14 mouse cellular contexts compared by ENCODE assay signal in the genomic region with DNA sequence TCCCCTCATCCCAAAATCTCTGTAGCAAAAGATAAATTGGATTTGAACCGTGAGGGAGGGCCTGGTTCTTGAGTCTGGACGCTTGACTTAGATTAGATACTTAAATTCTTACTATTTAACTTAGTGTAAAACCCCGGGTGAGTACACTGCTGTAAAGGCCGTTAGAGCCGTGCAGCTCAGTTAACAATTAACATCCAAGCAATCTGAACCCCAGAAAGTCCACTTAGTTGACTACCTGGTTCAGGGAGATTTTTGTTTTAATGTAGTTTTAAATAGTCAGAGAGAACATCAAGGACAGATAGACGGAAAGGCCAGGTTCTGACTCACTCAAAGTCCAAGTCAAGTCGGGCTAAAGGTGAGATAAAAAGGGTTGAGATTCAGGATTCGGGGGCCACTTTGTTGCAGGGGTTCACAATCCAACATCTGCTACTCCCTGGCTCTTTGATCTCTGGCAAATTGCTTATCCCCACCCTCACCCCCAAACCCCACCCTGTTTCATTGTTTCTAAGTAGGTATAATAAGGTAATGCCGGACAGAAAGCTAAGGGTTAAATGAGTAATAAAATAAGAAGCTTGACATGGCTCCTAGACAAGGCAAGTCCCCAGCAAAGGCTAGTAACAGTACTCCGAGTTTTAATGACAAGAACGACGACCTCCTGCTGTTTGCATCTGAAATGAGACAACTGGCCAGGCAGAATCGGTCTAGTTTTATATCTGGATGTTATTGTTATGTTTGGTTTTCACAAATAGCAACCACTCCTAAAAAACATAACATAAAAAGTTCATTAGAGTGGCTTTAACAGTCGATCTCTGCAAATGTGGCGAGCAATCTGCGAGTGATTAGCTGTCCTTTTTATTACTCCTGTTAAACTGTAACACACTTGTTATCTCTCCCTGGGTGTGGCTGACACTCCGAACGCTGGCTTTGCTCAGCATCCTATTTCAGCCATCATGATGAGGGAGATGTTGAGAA. TPM values are rescaled to one million over a fixed set of nuclear protein-coding genes. Genes with fewer than 3 reads are reported as not detected.
A peak's percentile ranks its signal among the peaks of the same experiment; 100 is the strongest.
DNase-seq lines count a peak whose midpoint lies in the region; ATAC-seq and TF ChIP-seq lines count a peak whose summit lies in the region.
"Had no signal": no experiment of that assay in that cellular context is flagged by ENCODE, and none has a peak within 500 bp of the region (broad histone marks: within the 10 kb centered on the region; RNA-seq: fewer than 3 reads in every experiment).

No protein-coding gene starts in this region.

- no peaks in the 10 kb centered on the region for H3K9me3 ChIP-seq in heart, embryonic 13.5 days
- H3K9me3 ChIP-seq in liver, embryonic 14.5 days (ENCODE audit: control insufficient read depth, low read length): no peaks in the 10 kb centered on the region
- H3K9me3 ChIP-seq: megakaryocyte, embryonic 14.5 days; neural tube, embryonic 13.5 days had no signal

- no peaks in the 10 kb centered on the region; the same call in 1 of the 2 replicates for H3K27me3 ChIP-seq in liver, adult 2 months (ENCODE audit: control insufficient read depth, insufficient read depth, low read length)
- H3K27me3 ChIP-seq in heart, embryonic 13.5 days (replicated peaks): no peaks in the 10 kb centered on the region
- H3K27me3 ChIP-seq in liver, embryonic 14.5 days (ENCODE audit: control insufficient read depth, insufficient read depth, low read length): no peaks in the 10 kb centered on the region; the same call in 1 of the 2 replicates

- H3K4me1 ChIP-seq in liver, adult 2 months (ENCODE audit: control insufficient read depth, insufficient read depth, low read length): no peaks in the 10 kb centered on the region
- H3K4me1 ChIP-seq in heart, embryonic 13.5 days: peaks cover 66% of the 10 kb centered on the region
- peaks cover 30 to 45% of the 10 kb centered on the region in 2 experiments for H3K4me1 ChIP-seq in liver, embryonic 14.5 days (replicated peaks; ENCODE audit: control insufficient read depth in 2 of 2, insufficient read depth in 2 of 2, low read length in 1 of 2)

- peak; percentile 34 for DNase-seq in liver, adult 2 months (ENCODE audit: extremely low read depth, low read depth, low spot score)
- DNase-seq in liver: no peak
- DNase-seq in kidney, adult 8-10 months: peak; percentile 64 to 86
- DNase-seq in liver, embryonic 14.5 days (ENCODE audit: low read depth in 3 of 3, low spot score in 3 of 3): no peak
- DNase-seq in cerebellum, postnatal 25 days: no peak
- no peak for DNase-seq in cerebellum, postnatal 10 days
- DNase-seq: cerebellum, adult 9-10 months; gastrocnemius, postnatal 14 days; spleen, adult 18-20 months; thymus, postnatal 36 days had no signal

- 24% methylated on average over 18 of the region's 18 CpGs for whole genome bisulfite sequencing in liver, adult 2 months
- 24% methylated on average over 18 of the region's 18 CpGs for WGBS in heart, embryonic 13.5 days
- 29% methylated on average over 18 of the region's 18 CpGs for WGBS in liver, embryonic 14.5 days (ENCODE audit: insufficient replicate concordance)

- peak overlapping the region; percentile 36 for H3K4me2 ChIP-seq in heart, embryonic 13.5 days
- peak overlapping the region; percentile 33 for H3K4me2 ChIP-seq in liver, embryonic 14.5 days (ENCODE audit: low read depth)
- H3K4me2 ChIP-seq: neural tube, embryonic 13.5 days had no signal

- H3K79me2 ChIP-seq in liver, adult 2 months (ENCODE audit: control insufficient read depth, insufficient read depth, low read length): no peaks in the 10 kb centered on the region

- no peak overlapping the region for H3K27ac ChIP-seq in liver, adult 2 months (replicated peaks; ENCODE audit: insufficient read depth, low read depth, low read length)
- peak overlapping the region; percentile 71 for H3K27ac ChIP-seq in heart, embryonic 13.5 days (replicated peaks)
- H3K27ac ChIP-seq in liver, embryonic 14.5 days: no peak overlapping the region
- H3K27ac ChIP-seq: neural tube, embryonic 13.5 days had no signal

- no peak overlapping the region for H3K4me3 ChIP-seq in liver, adult 2 months (ENCODE audit: insufficient read depth, low read depth, low read length)
- no peak overlapping the region for H3K4me3 ChIP-seq in heart, embryonic 13.5 days
- no peak overlapping the region for H3K4me3 ChIP-seq in liver, embryonic 14.5 days (ENCODE audit: insufficient read depth in 1 of 2, low read depth in 2 of 2, low read length in 2 of 2)
- H3K4me3 ChIP-seq: neural tube, embryonic 13.5 days had no signal

- ATAC-seq in heart, embryonic 13.5 days (ENCODE audit: extremely low read depth, insufficient number of reproducible peaks, low FRiP score, low TSS enrichment): no peak
- ATAC-seq in liver, embryonic 14.5 days (ENCODE audit: insufficient read depth): no peak
- ATAC-seq in monocyte, adult 5-6 weeks (replicated peaks; ENCODE audit: insufficient number of reproducible peaks, low FRiP score, low TSS enrichment, poor library complexity, severe bottlenecking): no peak

- no peak overlapping the region for H3K9ac ChIP-seq in liver, adult 2 months (ENCODE audit: low read depth, low read length)
- 0 out of 2 replicates have a peak overlapping the region, but pooled peaks have one; percentile 2 for H3K9ac ChIP-seq in heart, embryonic 13.5 days
- no peak overlapping the region for H3K9ac ChIP-seq in liver, embryonic 14.5 days (replicated peaks)
- H3K9ac ChIP-seq: neural tube, embryonic 13.5 days had no signal

- no peak for TF ChIP-seq POLR2A in liver, adult 2 months (IDR thresholded peaks at IDR 0.05; ENCODE audit: extremely low read depth, insufficient read depth, low read length)

- no peak for TF ChIP-seq EP300 in liver, embryonic 14.5 days (IDR thresholded peaks at IDR 0.05; ENCODE audit: low read depth)

- H3K36me3 ChIP-seq in liver, adult 2 months (ENCODE audit: control insufficient read depth, insufficient read depth, low read length): no peaks in the 10 kb centered on the region
- H3K36me3 ChIP-seq in heart, embryonic 13.5 days: no peaks in the 10 kb centered on the region
- no peaks in the 10 kb centered on the region for H3K36me3 ChIP-seq in liver, embryonic 14.5 days (replicated peaks; ENCODE audit: control insufficient read depth, insufficient read depth, low read depth)
- H3K36me3 ChIP-seq: neural tube, embryonic 13.5 days had no signal

- no peak for TF ChIP-seq CTCF in liver, adult 2 months (IDR thresholded peaks at IDR 0.05; ENCODE audit: low read depth, low read length)
- no peak for TF ChIP-seq CTCF in liver, embryonic 14.5 days (IDR thresholded peaks at IDR 0.05; ENCODE audit: low read depth)

RNA-seq across cellular contexts. Expression of a gene that starts 12.6 kb away (rescaled TPM):
- total RNA-seq in liver, adult 2 months (2014; rRNA removed): 10.9 and 12.1 TPM in 2 replicates
- 4.0 and 4.3 TPM in 2 replicates for polyA plus RNA-seq in liver, adult 2 months (2012; rRNA removed)
- polyA plus RNA-seq in heart, embryonic 13.5 days (2015; fragmentation: Nextera tagmentation; extraction: Ambion mirVana): 120 and 121 TPM in 2 replicates
- 8.2 and 12.7 TPM in 2 replicates for polyA plus RNA-seq in liver, embryonic 14.5 days (2012; rRNA removed)
- 21.7 and 26.7 TPM in 2 replicates for polyA plus RNA-seq in liver, embryonic 14.5 days (2014; fragmentation: Nextera tagmentation; extraction: Ambion mirVana)
- total RNA-seq in monocyte, adult 5-6 weeks (2017): 301 to 321 TPM (median 307 TPM) in 3 replicates

Comparison
In these comparisons a context has a peak if more than half of its experiments do, and no peak if none do; other contexts are left out.
1. DNase-seq: peak in liver, adult 2 months (single experiment) and kidney, adult 8-10 months (2 of 2); none in liver (single experiment), liver, embryonic 14.5 days (0 of 3), cerebellum, postnatal 25 days (0 of 2) and cerebellum, postnatal 10 days (0 of 2).